Mouse (Mus musculus) intestine, embryonic 16.5 days (tissue): ENCODE data around the gene Flywch1. TPM values are rescaled to one million over a fixed set of nuclear protein-coding genes. Genes with fewer than 3 reads are reported as not detected.

Experiments
- ATAC-seq: fragments of 200-750 bp; cut with Nextera tagmentation; 2 replicates; pipeline ENCODE4 v1.8.0; 2017; ENCODE audit warnings: moderate TSS enrichment, moderate library complexity
- H3K27ac ChIP-seq: fragments of 300-500 bp; sonication (generic); 2 replicates; pipeline ENCODE4 v1.5.1; 2014; ENCODE audit warnings: mild to moderate bottlenecking, low read length
- H3K27me3 ChIP-seq: fragments of 300-500 bp; sonication (generic); replicated peaks from 2 replicates; pipeline ENCODE4 v1.6.1; 2014; ENCODE audit warnings: low read length, control low read depth, mixed read lengths; ENCODE audit not compliant: control insufficient read depth, insufficient read depth
- H3K36me3 ChIP-seq: fragments of 300-500 bp; sonication (generic); 2 replicates; pipeline ENCODE4 v1.6.1; 2014; ENCODE audit warnings: low read length, control low read depth; ENCODE audit not compliant: control insufficient read depth, insufficient read depth
- H3K4me1 ChIP-seq: fragments of 300-500 bp; sonication (generic); 2 replicates; pipeline ENCODE4 v1.6.1; 2014; ENCODE audit warnings: low read length, control low read depth, mixed read lengths; ENCODE audit not compliant: control insufficient read depth, insufficient read depth
- H3K4me2 ChIP-seq: fragments of 300-500 bp; sonication (generic); 2 replicates; pipeline ENCODE4 v1.6.1; 2014; ENCODE audit warnings: low read depth, low read length, control low read depth
- H3K4me3 ChIP-seq: fragments of 300-500 bp; sonication (generic); 2 replicates; pipeline ENCODE4 v1.5.1; 2014; ENCODE audit warnings: mild to moderate bottlenecking, low read length
- H3K9ac ChIP-seq: fragments of 300-500 bp; sonication (generic); 2 replicates; pipeline ENCODE4 v1.6.1; 2014; ENCODE audit warnings: low read depth, low read length
- H3K9me3 ChIP-seq: fragments of 300-500 bp; sonication (generic); 2 replicates; pipeline ENCODE4 v1.6.1; 2016; ENCODE audit warnings: low read length, control low read depth; ENCODE audit not compliant: control insufficient read depth
- whole genome bisulfite sequencing: fragments of 180-500 bp; shearing (Covaris S2); extraction: QIAGEN DNeasy Blood & Tissue Kit; methylation state at CpG from one replicate; pipeline ENCODE4 v1.1.7; 2014; 5-methylcytosine and 5-hydroxymethylcytosine counted together
- polyA plus RNA-seq: library from polyadenylated mRNA; unstranded; fragments of >200 nt; fragmentation: Nextera tagmentation; extraction: Ambion mirVana; gene quantifications from 2 replicates; pipeline ENCODE4 v1.2.1, GENCODE M21; 2015

Flywch1 gene
- polyA plus RNA-seq, 1 experiment from 2014 or later, result 44.9 TPM

- H3K4me3 ChIP-seq, result no peak overlapping the region
- no peak overlapping the region for H3K4me2 ChIP-seq
- H3K4me1 ChIP-seq, result peaks cover 19% of the 10 kb centered on the region
- H3K27ac ChIP-seq, result no peak overlapping the region
- ATAC-seq, result no peak
- H3K9me3 ChIP-seq, result no peaks in the 10 kb centered on the region
- H3K27me3 ChIP-seq, result peaks cover 33% of the 10 kb centered on the region
- no peaks in the 10 kb centered on the region for H3K36me3 ChIP-seq
- H3K9ac ChIP-seq, result no peak overlapping the region
- 28% methylated on average over 6 of the region's 6 CpGs for WGBS
These were observed 23.4 kb downstream of the Flywch1 start for GRCm38 (mm10) chr17:23748026-23748425.

GRCm38 (mm10) chr17:23747471-23747870 is 23.9 kb downstream of the Flywch1 start:
- Histone ChIP-seq H3K9ac (no peak overlapping the region), H3K9me3 (no peaks in the 10 kb centered on the region), H3K4me1 (peaks cover 22% of the 10 kb centered on the region), H3K36me3 (no peaks in the 10 kb centered on the region), H3K4me2 (no peak overlapping the region), H3K4me3 (no peak overlapping the region), H3K27me3 (peaks cover 38% of the 10 kb centered on the region), H3K27ac (no peak overlapping the region)
- ATAC-seq, result no peak
- 86% methylated on average over 3 of the region's 3 CpGs for WGBS

- Histone ChIP-seq H3K4me2 (no peak overlapping the region), H3K4me3 (no peak overlapping the region), H3K4me1 (peaks cover 25% of the 10 kb centered on the region), H3K9me3 (no peaks in the 10 kb centered on the region), H3K36me3 (no peaks in the 10 kb centered on the region), H3K27me3 (peaks cover 45% of the 10 kb centered on the region), H3K27ac (no peak overlapping the region), H3K9ac (no peak overlapping the region)
- ATAC-seq, result no peak
- WGBS, result 87% methylated on average over 3 of the region's 3 CpGs
These were observed 24.6 kb downstream of the Flywch1 start for GRCm38 (mm10) chr17:23746767-23747166.

- peaks cover 25% of the 10 kb centered on the region for H3K4me1 ChIP-seq
- peak overlapping the region; percentile 65; the same call in 1 of the 2 replicates for H3K4me2 ChIP-seq
- H3K9me3 ChIP-seq, result no peaks in the 10 kb centered on the region
- H3K4me3 ChIP-seq, result no peak overlapping the region
- no peak overlapping the region for H3K9ac ChIP-seq
- no peak overlapping the region for H3K27ac ChIP-seq
- H3K36me3 ChIP-seq, result no peaks in the 10 kb centered on the region
- 13% methylated on average over 12 of the region's 12 CpGs for whole genome bisulfite sequencing
- H3K27me3 ChIP-seq, result peaks cover 50% of the 10 kb centered on the region
- ATAC-seq, result no peak
These were observed 25.1 kb downstream of the Flywch1 start for GRCm38 (mm10) chr17:23746311-23746710.

- ATAC-seq, result no peak
- H3K9me3 ChIP-seq, result no peaks in the 10 kb centered on the region
- peak within 1 kb of the TSS; percentile 56 for H3K9ac ChIP-seq
- no peaks in the 10 kb centered on the region for H3K36me3 ChIP-seq
- WGBS, result under 1% methylated on average over 37 of the region's 45 CpGs
- no peak within 1 kb of the TSS for H3K27ac ChIP-seq
- H3K4me2 ChIP-seq, result peak within 1 kb of the TSS; percentile 65
- peaks cover 55% of the 10 kb centered on the region for H3K27me3 ChIP-seq
- peaks cover 28% of the 10 kb centered on the region for H3K4me1 ChIP-seq
- H3K4me3 ChIP-seq, result peak within 1 kb of the TSS; percentile 42
These were observed 25.8 kb downstream of the Flywch1 start, which contains the start of gene Kremen2 for GRCm38 (mm10) chr17:23745301-23746251. Kremen2 (minus strand) TSS chr17:23745833.

- 6% methylated on average over 14 of the region's 14 CpGs for WGBS
- ATAC-seq, result no peak
- H3K4me1 ChIP-seq, result peaks cover 32% of the 10 kb centered on the region
These were observed 26.8 kb downstream of the Flywch1 start for GRCm38 (mm10) chr17:23744651-23745050.

GRCm38 (mm10) chr17:23744076-23744475 is 27.3 kb downstream of the Flywch1 start:
- Histone ChIP-seq H3K4me1 (peaks cover 37% of the 10 kb centered on the region), H3K4me2 (no peak overlapping the region), H3K36me3 (no peaks in the 10 kb centered on the region), H3K27ac (no peak overlapping the region), H3K9me3 (no peaks in the 10 kb centered on the region), H3K9ac (no peak overlapping the region), H3K4me3 (no peak overlapping the region), H3K27me3 (peaks cover 55% of the 10 kb centered on the region)
- no peak for ATAC-seq
- 30% methylated on average over 8 of the region's 8 CpGs for WGBS

More at GRCm38 (mm10) chr17:23744651-23745050, 26.8 kb downstream of the Flywch1 start:
- H3K9ac ChIP-seq, result no peak overlapping the region
- H3K4me2 ChIP-seq, result peak overlapping the region; percentile 65
- H3K27me3 ChIP-seq, result peaks cover 55% of the 10 kb centered on the region
- H3K36me3 ChIP-seq, result no peaks in the 10 kb centered on the region
- H3K4me3 ChIP-seq, result no peak overlapping the region
- H3K27ac ChIP-seq, result no peak overlapping the region
- no peaks in the 10 kb centered on the region for H3K9me3 ChIP-seq

- no peak overlapping the region for H3K4me3 ChIP-seq
- H3K4me1 ChIP-seq, result peaks cover 38% of the 10 kb centered on the region
- H3K27me3 ChIP-seq, result peaks cover 55% of the 10 kb centered on the region
These were observed 28.5 kb downstream of the Flywch1 start for GRCm38 (mm10) chr17:23742941-23743340.

GRCm38 (mm10) chr17:23742210-23742793 is 29.1 kb downstream of the Flywch1 start:
- Histone ChIP-seq H3K4me1 (peaks cover 38% of the 10 kb centered on the region), H3K36me3 (no peaks in the 10 kb centered on the region; the same call in 1 of the 2 replicates), H3K4me2 (peak overlapping the region; percentile 46), H3K27me3 (peaks cover 55% of the 10 kb centered on the region), H3K9ac (peak overlapping the region; percentile 48; the same call in 1 of the 2 replicates), H3K27ac (no peak overlapping the region), H3K4me3 (peak overlapping the region; percentile 25), H3K9me3 (no peaks in the 10 kb centered on the region)
- no peak for ATAC-seq
- 6% methylated on average over 44 of the region's 44 CpGs for WGBS

More at GRCm38 (mm10) chr17:23742941-23743340, 28.5 kb downstream of the Flywch1 start:
- H3K36me3 ChIP-seq, result no peaks in the 10 kb centered on the region
- H3K27ac ChIP-seq, result no peak overlapping the region
- no peak for ATAC-seq
- 60% methylated on average over 12 of the region's 12 CpGs for WGBS
- peak overlapping the region; percentile 48; the same call in 1 of the 2 replicates for H3K9ac ChIP-seq
- H3K9me3 ChIP-seq, result no peaks in the 10 kb centered on the region
- peak overlapping the region; percentile 46; the same call in 1 of the 2 replicates for H3K4me2 ChIP-seq
